Mouse (Mus musculus): ENCODE measurements around the gene Gm49416.

Gene Gm49416

GRCm38 (mm10) chr19:8875031-8875430 is 13.7 kb upstream of the Gm49416 start:
- in situ Hi-C loops (cut with MboI, MseI) = no loop called here

- in situ Hi-C loops (cut with MboI, MseI) = no loop called here
These were observed 8.3 kb upstream of the Gm49416 start, which contains the start of gene Uqcc3 for GRCm38 (mm10) chr19:8880311-8881033. TSS of gene Uqcc3 (minus strand) at chr19:8880923.

- in situ Hi-C loops (cut with MboI, MseI) = no loop called here
These were observed 7.7 kb upstream of the Gm49416 start for GRCm38 (mm10) chr19:8881034-8881392.

GRCm38 (mm10) chr19:8883616-8884015 is 5.1 kb upstream of the Gm49416 start, which contains the start of the genes Lbhd1 and Gm49403:
TSS of gene Lbhd1 (plus strand) at chr19:8883732.
TSS of gene Gm49403 (plus strand) at chr19:8883930.
- in situ Hi-C loops (cut with MboI, MseI) = no loop called here

GRCm38 (mm10) chr19:8886916-8887584 is 1.7 kb upstream of the Gm49416 start:
- in situ Hi-C loops (cut with MboI, MseI) = no loop called here

GRCm38 (mm10) chr19:8887585-8888463 is 902 bp upstream of the Gm49416 start:
- in situ Hi-C loops (cut with MboI, MseI) = no loop called here

GRCm38 (mm10) chr19:8892829-8893766 is 4.4 kb downstream of the Gm49416 start, which contains the start of gene Ints5:
TSS of gene Ints5 (plus strand) at chr19:8893005.
- in situ Hi-C loops (cut with MboI, MseI) = no loop called here

- in situ Hi-C loops (cut with MboI, MseI) = loop anchor here (5.0 kb wide), 1 partner anchor 47 kb away; the partner anchor contains the start of gene Mta2
These were observed 6.8 kb downstream of the Gm49416 start for GRCm38 (mm10) chr19:8895397-8895960.

GRCm38 (mm10) chr19:8896231-8896630 is 7.5 kb downstream of the Gm49416 start:
- in situ Hi-C loops (cut with MboI, MseI) = loop anchor here (5.0 kb wide), 1 partner anchor 46 kb away; the partner anchor contains the start of gene Mta2

GRCm38 (mm10) chr19:8897211-8897864 is 8.6 kb downstream of the Gm49416 start:
- in situ Hi-C loops (cut with MboI, MseI) = loop anchor here (5.0 kb wide), 1 partner anchor 45 kb away; the partner anchor contains the start of gene Mta2

- in situ Hi-C loops (cut with MboI, MseI) = loop anchor here (5.0 kb wide), 1 partner anchor 44 kb away; the partner anchor contains the start of gene Mta2
These were observed 9.3 kb downstream of the Gm49416 start, which contains the start of gene Ganab for GRCm38 (mm10) chr19:8897865-8898495. TSS of gene Ganab (plus strand) at chr19:8898071.

GRCm38 (mm10) chr19:8898576-8898975 is 9.8 kb downstream of the Gm49416 start:
- in situ Hi-C loops (cut with MboI, MseI) = loop anchor here (5.0 kb wide), 1 partner anchor 44 kb away; the partner anchor contains the start of gene Mta2

GRCm38 (mm10) chr19:8899079-8899478 is 10.4 kb downstream of the Gm49416 start:
- in situ Hi-C loops (cut with MboI, MseI) = loop anchor here (5.0 kb wide), 1 partner anchor 43 kb away; the partner anchor contains the start of gene Mta2

GRCm38 (mm10) chr19:8903412-8903811 is 14.7 kb downstream of the Gm49416 start:
- in situ Hi-C loops (cut with MboI, MseI) = loop anchor here (10.0 kb wide), 1 partner anchor 79 kb away; the partner anchor contains the start of genes AC129217.1 and Hnrnpul2

GRCm38 (mm10) chr19:8908531-8908930 is 19.8 kb downstream of the Gm49416 start:
- in situ Hi-C loops (cut with MboI, MseI) = loop anchor here (10.0 kb wide), 1 partner anchor 84 kb away; the partner anchor contains the start of genes AC129217.1 and Hnrnpul2

GRCm38 (mm10) chr19:8911810-8912209 is 23.1 kb downstream of the Gm49416 start:
- in situ Hi-C loops (cut with MboI, MseI) = loop anchor here (5.0 kb wide), 1 partner anchor 50 kb away; no protein-coding TSS in a partner anchor

- in situ Hi-C loops (cut with MboI, MseI) = loop anchor here (5.0 kb wide), 1 partner anchor 48 kb away; no protein-coding TSS in a partner anchor
These were observed 25.5 kb downstream of the Gm49416 start for GRCm38 (mm10) chr19:8914212-8914611.

GRCm38 (mm10) chr19:8919000-8919399 is 30.3 kb downstream of the Gm49416 start:
- in situ Hi-C loops (cut with MboI, MseI) = no loop called here

All from T-helper 2 cell (primary cell).